Mouse (Mus musculus): ENCODE measurements around the gene Camk2d.

Camk2d gene

GRCm38 (mm10) chr3:126751377-126752098 lies 155.4 kb downstream of the Camk2d start:
- DNase-seq (ENCODE audit: low spot score): no peak

- DNase-seq (ENCODE audit: low spot score): no peak
Measured at GRCm38 (mm10) chr3:126752978-126753377, 156.9 kb downstream of the Camk2d start.

GRCm38 (mm10) chr3:126758398-126758797 lies 162.3 kb downstream of the Camk2d start:
- DNase-seq (ENCODE audit: low spot score): no peak

GRCm38 (mm10) chr3:126760608-126761007 lies 164.5 kb downstream of the Camk2d start:
- DNase-seq (ENCODE audit: low spot score): no peak

- DNase-seq (ENCODE audit: low spot score): no peak
Measured at GRCm38 (mm10) chr3:126764745-126765144, 168.6 kb downstream of the Camk2d start.

GRCm38 (mm10) chr3:126770056-126770455 lies 174.0 kb downstream of the Camk2d start:
- no peak for DNase-seq (ENCODE audit: low spot score)

- no peak for DNase-seq (ENCODE audit: low spot score)
Measured at GRCm38 (mm10) chr3:126771032-126771431, 174.9 kb downstream of the Camk2d start.

GRCm38 (mm10) chr3:126771541-126771940 lies 175.4 kb downstream of the Camk2d start:
- DNase-seq (ENCODE audit: low spot score): peak; percentile 44

GRCm38 (mm10) chr3:126776001-126776400 lies 179.9 kb downstream of the Camk2d start:
- no peak for DNase-seq (ENCODE audit: low spot score)

GRCm38 (mm10) chr3:126777101-126777500 lies 181.0 kb downstream of the Camk2d start:
- DNase-seq (ENCODE audit: low spot score): no peak

- no peak for DNase-seq (ENCODE audit: low spot score)
Measured at GRCm38 (mm10) chr3:126777879-126778278, 181.8 kb downstream of the Camk2d start.

- no peak for DNase-seq (ENCODE audit: low spot score)
Measured at GRCm38 (mm10) chr3:126780014-126780615, 184.0 kb downstream of the Camk2d start.

- no peak for DNase-seq (ENCODE audit: low spot score)
Measured at GRCm38 (mm10) chr3:126793035-126793964, 197.2 kb downstream of the Camk2d start.

- no peak for DNase-seq (ENCODE audit: low spot score)
Measured at GRCm38 (mm10) chr3:126795904-126796303, 199.8 kb downstream of the Camk2d start.

GRCm38 (mm10) chr3:126797025-126797424 lies 200.9 kb downstream of the Camk2d start:
- DNase-seq (ENCODE audit: low spot score): no peak

GRCm38 (mm10) chr3:126797810-126798209 lies 201.7 kb downstream of the Camk2d start:
- no peak for DNase-seq (ENCODE audit: low spot score)

- DNase-seq (ENCODE audit: low spot score): no peak
Measured at GRCm38 (mm10) chr3:126802988-126803387, 206.9 kb downstream of the Camk2d start.

GRCm38 (mm10) chr3:126804968-126805367 lies 208.9 kb downstream of the Camk2d start:
- DNase-seq (ENCODE audit: low spot score): no peak

- no peak for DNase-seq (ENCODE audit: low spot score)
Measured at GRCm38 (mm10) chr3:126806145-126806544, 210.0 kb downstream of the Camk2d start.

- DNase-seq (ENCODE audit: low spot score): no peak
Measured at GRCm38 (mm10) chr3:126809915-126810314, 213.8 kb downstream of the Camk2d start.

- DNase-seq (ENCODE audit: low spot score): no peak
Measured at GRCm38 (mm10) chr3:126810372-126811090, 214.4 kb downstream of the Camk2d start.

- no peak for DNase-seq (ENCODE audit: low spot score)
Measured at GRCm38 (mm10) chr3:126811646-126812045, 215.5 kb downstream of the Camk2d start.

All from urinary bladder, postnatal 10 days (tissue).